Mouse (Mus musculus) CH12F3 (cell line): ENCODE measurements around the gene Nemf.

Experiments
- in situ Hi-C: fragments of 300-500 bp; cut with MboI; formaldehyde crosslinking; loops from 2 replicates; pipeline ENCODE4 v1.14.3; 2020; ENCODE audit warnings: low sequenced_read_pairs

Nemf gene

DNA sequence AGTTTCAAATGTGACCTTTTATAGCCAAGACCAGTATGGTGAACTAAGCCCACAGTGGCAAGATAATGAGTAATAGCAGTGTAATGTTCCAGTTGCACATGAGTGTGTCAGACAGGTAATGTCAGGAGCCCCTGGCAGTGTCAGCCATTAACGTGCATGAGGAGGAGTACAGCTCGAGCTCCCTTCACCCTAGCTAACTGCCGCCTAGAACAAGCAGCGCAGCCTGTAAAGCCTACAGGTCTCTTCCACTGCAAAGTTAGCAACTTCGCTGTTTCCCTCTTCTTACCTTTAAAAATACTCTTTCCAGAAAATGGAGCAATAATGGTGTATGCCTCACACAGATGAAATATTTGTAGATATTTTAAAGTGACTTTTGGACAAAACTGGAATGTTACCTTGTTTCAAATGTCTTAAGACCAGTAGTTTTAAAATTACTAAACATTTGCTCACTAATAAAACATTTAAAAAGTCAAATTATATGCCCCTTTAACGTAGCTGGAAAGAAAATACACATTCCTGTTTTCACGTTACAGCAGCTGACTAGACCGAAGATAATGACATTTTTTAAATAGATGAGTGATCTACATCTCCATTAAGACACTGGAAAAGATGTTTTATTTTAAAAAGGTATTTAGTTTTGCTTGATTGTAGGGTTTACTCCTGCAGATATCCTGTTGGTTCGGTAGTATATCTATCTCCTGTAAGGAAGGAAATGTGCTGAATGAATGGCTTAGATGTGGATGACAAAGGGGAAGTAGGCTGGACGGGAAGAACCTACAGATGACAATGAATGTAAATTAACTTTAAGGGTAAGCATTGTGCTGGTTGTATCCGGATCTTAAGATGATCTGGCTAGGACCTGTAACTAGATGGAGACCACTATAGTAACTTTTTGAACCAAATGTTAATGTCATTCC lies 17.1 kb upstream of the Nemf start:
- in situ Hi-C loops, result loop anchor here (25.0 kb wide), 2 partner anchors 213 to 313 kb away; partner anchors contain the start of genes Sos2 and Vcpkmt

DNA sequence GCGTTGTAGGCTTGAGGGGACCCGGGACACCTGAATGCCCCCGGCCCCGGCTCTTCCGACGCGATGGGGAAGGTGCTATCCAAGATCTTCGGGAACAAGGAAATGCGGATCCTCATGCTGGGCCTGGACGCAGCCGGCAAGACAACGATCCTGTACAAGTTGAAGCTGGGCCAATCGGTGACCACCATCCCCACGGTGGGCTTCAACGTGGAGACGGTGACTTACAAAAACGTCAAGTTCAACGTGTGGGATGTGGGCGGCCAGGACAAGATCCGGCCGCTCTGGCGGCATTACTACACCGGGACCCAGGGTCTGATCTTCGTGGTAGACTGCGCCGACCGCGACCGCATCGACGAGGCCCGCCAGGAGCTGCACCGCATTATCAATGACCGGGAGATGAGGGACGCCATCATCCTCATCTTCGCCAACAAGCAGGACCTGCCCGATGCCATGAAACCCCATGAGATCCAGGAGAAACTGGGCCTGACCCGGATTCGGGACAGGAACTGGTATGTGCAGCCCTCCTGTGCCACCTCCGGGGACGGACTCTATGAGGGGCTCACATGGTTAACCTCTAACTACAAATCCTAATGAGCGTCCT lies 15.9 kb upstream of the Nemf start:
- in situ Hi-C loops, result loop anchor here (25.0 kb wide), 2 partner anchors 214 to 314 kb away; partner anchors contain the start of genes Sos2 and Vcpkmt

DNA sequence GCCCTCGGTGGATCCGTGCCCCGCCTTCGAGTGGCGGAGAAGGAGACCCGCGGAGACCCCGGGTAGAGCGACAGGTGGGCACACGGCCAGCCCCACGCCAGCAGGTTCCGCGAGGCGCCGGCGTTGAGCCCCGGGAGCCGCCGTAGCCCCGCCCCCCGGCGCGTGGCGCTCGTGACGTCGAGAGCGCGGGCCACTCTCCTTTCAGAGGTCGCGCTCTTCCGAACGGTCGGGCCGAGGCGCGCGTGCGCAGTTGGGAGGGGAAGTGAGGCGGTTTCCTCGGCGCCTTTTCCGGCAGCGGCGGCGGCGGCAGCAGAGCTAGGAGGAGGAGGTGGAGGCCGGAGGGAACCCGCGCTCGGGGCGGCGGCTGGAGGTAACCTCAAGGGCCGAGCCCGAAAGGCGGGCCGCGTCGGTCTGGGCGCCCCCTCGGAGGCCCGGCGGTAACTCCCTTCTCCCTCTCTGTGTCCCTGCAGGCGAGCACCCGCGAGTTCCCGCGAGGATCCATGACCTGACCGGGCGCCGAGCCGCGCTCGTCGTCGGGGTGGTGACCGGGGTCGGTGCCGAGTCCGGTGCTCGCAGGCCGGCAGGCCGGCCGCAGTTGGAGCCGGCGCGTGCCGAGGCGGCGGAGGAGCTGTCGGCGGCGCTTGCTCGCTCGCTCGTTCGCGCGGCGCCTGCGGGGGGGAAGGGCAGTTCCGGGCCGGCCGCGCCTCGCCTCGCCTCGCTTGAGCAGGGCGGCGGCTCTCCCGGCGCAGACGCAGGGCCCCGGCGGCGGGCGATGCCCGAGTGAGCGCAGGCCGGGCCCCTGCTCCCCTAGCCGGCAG lies 15.1 kb upstream of the Nemf start, which contains the start of the genes Arf6 and Gm9887:
Arf6 (plus strand) TSS at position 297 of the 818 bp plus-strand sequence.
Gm9887 (minus strand) TSS at position 605 of the 818 bp plus-strand sequence.
- in situ Hi-C loops, result loop anchor here (25.0 kb wide), 2 partner anchors 215 to 315 kb away; partner anchors contain the start of genes Sos2 and Vcpkmt

DNA sequence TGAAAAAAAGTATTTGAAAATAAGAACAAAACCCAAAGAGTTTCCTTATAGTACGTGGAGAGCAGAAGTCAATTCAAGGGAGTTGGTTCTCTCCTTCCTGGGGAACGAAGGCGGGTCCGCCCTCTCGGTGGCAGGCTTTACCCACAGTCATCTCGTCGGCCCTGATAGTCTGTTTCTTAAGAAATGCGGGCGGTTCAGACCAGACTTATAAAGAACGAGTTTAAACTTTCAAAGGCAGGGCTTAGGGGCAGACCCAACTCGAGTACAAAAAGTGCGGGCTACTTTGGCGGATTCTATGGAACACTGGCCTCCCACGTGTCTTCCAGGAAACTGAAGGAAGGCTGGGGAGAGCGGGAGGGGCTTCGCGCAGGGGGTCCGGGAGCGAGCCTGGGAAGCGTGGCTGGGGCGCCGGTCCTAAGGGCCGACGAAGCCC lies 14.5 kb upstream of the Nemf start:
- in situ Hi-C loops, result loop anchor here (25.0 kb wide), 2 partner anchors 216 to 316 kb away; partner anchors contain the start of genes Sos2 and Vcpkmt

DNA sequence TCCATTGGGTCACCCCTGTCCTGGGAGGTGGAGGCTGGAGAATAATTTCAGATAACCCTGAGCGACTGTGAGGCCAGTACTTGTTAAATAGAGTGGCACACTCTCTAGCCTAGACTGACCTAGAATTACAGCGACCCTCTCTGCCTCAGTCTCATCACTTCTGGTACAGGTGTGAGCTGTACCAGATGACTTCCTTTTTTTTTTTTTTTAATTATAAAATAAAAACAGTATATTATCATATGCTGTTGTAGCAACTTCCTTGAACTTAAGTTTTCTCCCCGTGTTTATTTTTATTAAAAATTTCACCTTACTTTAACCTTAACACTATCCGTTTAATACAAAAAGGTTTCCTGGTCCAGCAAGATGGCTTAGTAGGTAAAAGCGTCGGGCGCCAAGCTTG lies 14.0 kb upstream of the Nemf start:
- in situ Hi-C loops, result loop anchor here (25.0 kb wide), 2 partner anchors 216 to 316 kb away; partner anchors contain the start of genes Sos2 and Vcpkmt

DNA sequence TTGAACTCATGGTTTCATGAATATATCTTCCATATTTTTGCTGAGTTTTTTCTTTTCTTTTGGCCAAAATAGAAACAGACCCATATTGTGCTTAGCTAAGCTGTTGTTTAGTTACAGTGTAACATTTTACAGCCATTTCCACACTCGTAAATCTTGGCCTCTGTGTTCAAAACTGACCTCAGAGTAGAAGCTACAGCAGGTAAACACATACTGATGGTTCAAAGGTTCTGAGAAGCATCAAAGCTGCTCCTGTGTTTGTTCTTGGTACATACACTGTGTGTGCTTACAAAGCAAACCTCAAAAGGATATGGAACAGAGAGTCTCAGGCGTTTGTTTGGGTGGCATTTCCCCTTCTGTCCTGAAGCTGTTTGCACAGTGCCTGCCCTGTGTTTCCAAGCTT lies 10.6 kb upstream of the Nemf start:
- in situ Hi-C loops, result loop anchor here (25.0 kb wide), 2 partner anchors 220 to 320 kb away; partner anchors contain the start of genes Sos2 and Vcpkmt

DNA sequence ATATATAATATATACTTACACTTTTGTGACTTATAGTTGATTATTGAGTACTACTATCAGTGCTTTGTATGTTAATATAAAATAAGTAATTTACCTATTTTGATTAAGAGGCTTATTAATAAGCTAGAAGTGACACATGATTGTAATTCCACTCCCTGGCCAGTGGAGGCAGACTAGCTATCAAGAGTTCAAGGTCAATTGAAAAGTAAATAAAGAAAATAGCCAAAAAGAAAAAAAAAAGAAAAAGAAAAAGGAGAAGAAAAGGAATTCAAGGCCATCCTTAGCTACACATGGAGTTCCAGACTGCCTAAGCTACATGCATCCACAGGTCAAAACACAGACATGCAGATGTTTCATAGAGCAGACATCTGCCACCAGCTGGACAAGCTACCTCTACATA lies 9.5 kb upstream of the Nemf start:
- in situ Hi-C loops, result loop anchor here (25.0 kb wide), 2 partner anchors 221 to 321 kb away; partner anchors contain the start of genes Sos2 and Vcpkmt

DNA sequence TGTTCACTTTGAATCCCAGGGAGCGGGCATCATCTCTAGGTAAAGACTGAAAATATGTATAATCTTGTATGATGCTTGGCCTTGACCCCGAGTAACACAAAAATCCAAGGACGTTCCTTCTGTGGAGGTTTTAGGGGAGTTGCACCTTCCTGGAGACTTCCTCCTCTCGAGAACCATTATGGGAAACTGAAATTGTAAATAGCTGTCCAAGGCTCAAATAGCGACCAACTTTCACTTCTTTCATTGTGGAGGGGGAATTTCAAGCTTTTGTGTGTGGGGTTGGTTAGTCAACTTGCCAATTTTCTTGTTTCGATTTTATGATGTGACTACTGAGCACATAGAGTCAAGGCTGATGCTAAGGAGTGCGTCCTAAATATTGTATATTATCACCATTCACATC lies 8.8 kb upstream of the Nemf start:
- in situ Hi-C loops, result loop anchor here (25.0 kb wide), 2 partner anchors 222 to 322 kb away; partner anchors contain the start of genes Sos2 and Vcpkmt

DNA sequence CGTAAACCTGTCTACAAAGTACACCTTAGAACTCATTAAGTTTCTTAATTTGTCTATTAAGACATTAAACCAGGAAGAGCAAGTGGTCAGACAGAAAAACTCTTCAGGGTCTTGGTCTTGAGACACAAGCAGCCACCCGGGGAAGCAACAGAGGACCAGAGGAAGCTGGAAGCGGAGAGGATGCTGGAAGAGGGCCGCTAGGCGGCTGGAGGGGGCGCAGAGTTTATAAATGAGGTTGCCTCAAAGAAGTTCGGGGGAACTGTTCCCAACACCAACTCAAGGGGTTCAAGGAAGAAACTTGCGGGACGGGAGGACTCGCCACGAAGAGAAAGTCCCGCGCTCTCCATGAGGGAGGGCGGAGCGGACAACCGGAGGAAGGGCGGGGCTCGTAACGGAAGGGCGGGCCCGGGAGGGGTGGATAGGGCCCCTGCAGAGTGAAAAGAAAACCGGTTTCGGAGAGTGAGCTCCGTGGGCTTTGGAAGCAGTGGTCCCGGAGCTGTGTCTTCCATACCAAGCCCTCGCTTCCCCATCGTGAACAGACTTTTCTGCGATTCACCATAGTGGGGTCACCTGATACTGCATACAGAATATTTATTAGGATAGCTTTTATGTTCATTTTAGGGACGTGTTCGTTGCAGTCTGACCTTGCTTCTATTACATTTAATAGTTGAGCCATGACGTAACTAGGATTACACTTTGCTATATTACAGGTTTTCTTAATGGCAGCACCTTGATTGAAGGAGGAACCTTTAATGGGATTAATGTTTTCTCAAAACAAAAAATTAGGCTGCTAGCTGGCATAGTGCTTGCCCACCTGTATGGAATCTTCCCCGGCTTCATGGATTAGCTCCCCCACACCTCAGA lies 7.2 kb upstream of the Nemf start:
- in situ Hi-C loops, result loop anchor here (25.0 kb wide), 2 partner anchors 223 to 323 kb away; partner anchors contain the start of genes Sos2 and Vcpkmt

DNA sequence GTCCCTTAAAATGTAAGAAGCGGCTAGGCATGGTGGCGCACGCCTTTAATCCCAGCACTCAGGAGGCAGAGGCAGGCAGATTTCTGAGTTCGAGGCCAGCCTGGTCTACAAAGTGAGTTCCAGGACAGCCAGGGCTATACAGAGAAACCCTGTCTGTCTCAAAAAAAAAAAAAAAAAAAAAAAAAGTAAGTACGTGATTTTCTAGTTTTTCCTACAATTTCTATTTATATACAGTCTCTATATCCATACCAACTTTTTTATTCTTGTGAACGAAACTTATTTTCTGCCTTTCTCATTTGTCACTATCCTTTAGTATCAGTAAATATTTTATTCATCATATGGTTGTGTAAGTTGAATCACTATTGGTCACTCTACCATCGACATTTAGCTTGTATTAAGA lies 6.1 kb upstream of the Nemf start:
- in situ Hi-C loops, result loop anchor here (25.0 kb wide), 2 partner anchors 224 to 324 kb away; partner anchors contain the start of genes Sos2 and Vcpkmt

DNA sequence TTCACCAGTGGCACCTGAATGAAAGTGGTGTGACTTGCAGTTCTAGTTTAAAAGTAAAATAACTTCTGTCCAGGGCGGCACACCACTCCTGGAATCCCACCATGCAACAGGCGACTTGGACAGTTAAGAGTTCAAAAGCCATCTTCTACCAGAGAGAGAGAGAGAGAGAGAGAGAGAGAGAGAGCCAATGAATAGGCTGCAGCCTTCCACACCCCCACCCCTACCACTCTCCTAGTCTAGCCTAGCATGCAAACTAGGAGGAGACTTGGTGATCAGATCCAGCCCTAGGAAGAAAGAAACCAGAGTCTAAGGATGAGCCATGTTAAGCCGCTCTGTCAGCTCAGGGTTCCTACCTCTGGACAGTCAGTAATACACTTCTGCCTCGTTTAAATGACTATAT lies 5.4 kb upstream of the Nemf start:
- in situ Hi-C loops, result loop anchor here (25.0 kb wide), 2 partner anchors 225 to 325 kb away; partner anchors contain the start of genes Sos2 and Vcpkmt

DNA sequence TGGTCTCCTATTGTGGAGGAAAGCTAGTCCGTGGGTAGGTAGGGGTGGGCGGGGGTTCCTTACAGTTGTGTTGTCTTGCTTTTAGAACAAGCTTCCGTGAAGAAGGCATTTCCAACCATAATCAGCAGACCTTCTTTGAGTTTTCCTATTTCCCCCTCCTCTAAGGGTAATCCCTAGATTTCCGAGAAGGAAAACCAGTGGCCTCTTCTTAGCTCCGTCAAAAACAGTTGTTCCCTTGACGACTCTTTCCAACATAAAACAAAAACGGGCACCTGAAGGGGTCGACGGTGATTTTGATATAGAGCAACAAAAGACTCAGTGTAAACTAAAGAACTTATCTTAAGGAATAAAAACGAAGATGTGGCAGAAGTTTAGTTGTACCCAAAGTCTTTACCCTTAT lies 5.0 kb upstream of the Nemf start:
- in situ Hi-C loops, result loop anchor here (25.0 kb wide), 2 partner anchors 225 to 325 kb away; partner anchors contain the start of genes Sos2 and Vcpkmt

DNA sequence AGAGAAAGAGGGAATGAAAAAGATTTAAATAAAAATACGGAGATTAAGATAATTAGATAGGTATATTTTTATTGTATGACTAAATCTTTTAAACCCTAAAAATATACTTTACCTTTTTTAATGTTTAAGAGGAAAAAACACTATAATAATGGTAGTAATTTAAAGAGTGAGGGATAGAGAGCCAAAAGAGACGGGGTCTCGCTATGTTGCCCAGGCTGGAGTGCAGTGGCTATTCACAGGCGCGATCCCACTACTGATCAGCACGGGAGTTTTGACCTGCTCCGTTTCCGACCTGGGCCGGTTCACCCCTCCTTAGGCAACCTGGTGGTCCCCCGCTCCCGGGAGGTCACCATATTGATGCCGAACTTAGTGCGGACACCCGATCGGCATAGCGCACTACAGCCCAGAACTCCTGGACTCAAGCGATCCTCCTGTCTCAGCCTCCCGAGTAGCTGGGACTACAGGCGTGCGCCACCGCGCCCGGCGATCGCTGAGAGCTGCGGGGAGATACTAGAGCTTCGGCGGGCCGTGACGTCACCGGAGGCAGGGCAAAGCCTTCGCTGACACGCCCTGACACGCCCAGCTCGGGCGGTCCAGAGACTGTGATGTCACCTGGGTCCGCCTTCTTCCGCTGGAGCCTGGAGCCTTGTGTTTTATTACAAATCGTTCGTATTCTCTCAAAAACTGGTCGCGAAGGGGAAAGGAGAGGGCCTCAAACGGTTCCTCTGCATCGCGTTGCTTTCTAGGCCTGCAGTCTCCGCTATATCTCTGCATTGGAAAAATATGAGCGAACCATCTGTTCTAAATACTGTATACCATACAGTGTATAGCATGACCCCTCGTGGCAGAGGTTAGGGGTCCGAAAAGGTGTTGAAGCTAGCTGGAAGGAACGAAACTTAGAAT lies 4.3 kb upstream of the Nemf start:
- in situ Hi-C loops, result loop anchor here (25.0 kb wide), 2 partner anchors 226 to 326 kb away; partner anchors contain the start of genes Sos2 and Vcpkmt

DNA sequence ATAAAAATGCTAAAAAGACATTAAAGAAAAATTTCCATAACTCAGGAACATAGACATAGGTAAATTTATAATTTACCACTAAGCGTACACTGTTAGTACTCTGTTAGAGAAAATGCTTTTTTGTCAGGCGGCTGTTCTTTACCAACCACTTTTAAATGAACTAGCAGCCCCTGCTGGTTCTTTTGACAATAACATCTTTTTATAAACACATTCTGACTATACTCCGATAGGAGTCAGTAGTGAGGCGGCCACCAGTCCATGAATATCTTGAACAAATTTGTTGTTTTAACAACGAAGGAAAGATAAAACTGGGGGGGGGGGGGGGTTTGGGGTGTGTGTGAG lies 3.7 kb upstream of the Nemf start:
- in situ Hi-C loops, result loop anchor here (25.0 kb wide), 2 partner anchors 227 to 327 kb away; partner anchors contain the start of genes Sos2 and Vcpkmt

DNA sequence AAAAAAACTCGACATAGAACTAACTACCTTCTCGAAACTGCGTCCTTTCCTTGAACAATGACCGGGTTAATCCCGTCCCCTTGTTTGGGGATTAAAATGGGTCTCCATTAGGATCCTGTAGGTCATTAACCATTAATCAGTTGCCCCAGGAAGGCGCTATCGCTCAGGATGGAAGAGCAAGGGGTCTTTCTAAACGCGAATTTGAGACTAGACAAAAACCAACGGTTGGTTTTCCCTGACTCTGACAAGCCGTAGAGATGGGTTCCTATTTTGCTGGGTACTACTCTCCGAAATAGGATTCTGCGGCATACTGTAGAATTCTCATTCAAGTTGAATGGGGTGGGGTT lies 308 bp upstream of the Nemf start:
- in situ Hi-C loops, result loop anchor here (25.0 kb wide), 2 partner anchors 230 to 330 kb away; partner anchors contain the start of genes Sos2 and Vcpkmt

DNA sequence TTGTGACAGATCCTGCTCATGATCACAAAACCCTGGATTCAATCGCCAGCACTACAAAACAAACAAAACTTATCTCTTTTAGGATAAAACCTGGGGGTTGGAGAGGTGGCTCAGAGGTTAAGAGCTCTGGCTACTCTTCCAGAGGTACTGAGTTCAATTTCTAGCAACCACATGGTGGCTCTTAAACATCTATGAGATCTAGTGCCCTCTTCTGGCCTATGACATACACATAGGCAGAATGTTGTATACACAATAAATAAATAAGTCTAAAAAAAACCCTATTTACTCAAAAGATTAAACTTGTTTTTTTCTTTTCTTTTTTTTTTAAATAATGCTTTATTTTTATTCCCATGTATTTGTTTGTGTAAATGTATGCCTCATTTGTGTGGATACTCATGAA lies 5.3 kb downstream of the Nemf start:
- in situ Hi-C loops, result loop anchor here (25.0 kb wide), 2 partner anchors 236 to 336 kb away; partner anchors contain the start of genes Sos2 and Vcpkmt

DNA sequence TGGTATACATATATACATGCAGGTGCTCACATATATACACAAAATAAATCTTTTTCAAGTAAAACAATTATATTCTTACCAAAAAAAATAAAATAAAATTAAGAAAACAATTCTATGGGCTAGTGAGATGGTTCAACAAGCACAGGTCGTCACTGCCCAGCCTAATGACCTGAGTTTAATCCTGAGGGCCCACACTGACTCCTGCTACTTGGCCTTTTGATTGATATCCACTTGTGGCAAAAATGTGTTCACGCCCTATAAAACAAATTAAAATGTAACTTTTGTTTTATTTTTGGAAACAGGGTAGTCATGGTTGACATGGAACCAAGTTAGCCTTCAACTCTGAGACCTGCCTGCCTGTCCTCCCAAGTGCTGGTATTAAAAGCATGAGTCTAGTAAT lies 7.0 kb downstream of the Nemf start:
- in situ Hi-C loops, result loop anchor here (25.0 kb wide), 2 partner anchors 237 to 337 kb away; partner anchors contain the start of genes Sos2 and Vcpkmt

DNA sequence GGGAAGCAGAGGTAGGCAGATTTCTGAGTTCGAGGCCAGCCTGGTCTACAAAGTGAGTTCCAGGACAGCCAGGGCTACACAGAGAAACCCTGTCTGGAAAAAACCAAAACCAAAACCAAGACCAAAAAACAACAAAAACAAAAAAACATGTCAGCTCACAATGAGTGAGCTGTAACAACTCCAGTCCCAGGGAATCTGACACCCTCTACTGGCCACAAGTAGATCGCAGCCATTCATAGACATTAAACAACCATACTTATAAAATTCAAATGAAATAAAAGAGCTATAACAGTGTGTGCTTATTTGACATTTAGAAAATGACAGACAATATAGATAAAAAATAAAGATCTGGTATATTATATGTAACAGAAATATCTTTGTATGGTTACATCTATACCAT lies 23.4 kb downstream of the Nemf start:
- in situ Hi-C loops, result no loop called here
